Mouse (Mus musculus) yolk sac, embryonic 10.5 days (tissue): ENCODE data around the gene Zfp984.
"Not testable (repeated sequence)": the region's sequence is repeated elsewhere in the genome, so short reads cannot be mapped to it uniquely, and the experiment has no call there.

Experiments used
- DNase-seq: peaks from one replicate; pipeline ENCODE4 v3.0.0-alpha.2; 2017; ENCODE audit warnings: low spot score

The Zfp984 gene

GRCm38 (mm10) chr4:147809292-147809965, at the start of gene Zfp984:
Gene Zfp984 (minus strand): TSS chr4:147809788.
- peak; percentile 81 for DNase-seq

GRCm38 (mm10) chr4:147850776-147851175, 41.2 kb upstream of the Zfp984 start:
- DNase-seq = no peak

DNA sequence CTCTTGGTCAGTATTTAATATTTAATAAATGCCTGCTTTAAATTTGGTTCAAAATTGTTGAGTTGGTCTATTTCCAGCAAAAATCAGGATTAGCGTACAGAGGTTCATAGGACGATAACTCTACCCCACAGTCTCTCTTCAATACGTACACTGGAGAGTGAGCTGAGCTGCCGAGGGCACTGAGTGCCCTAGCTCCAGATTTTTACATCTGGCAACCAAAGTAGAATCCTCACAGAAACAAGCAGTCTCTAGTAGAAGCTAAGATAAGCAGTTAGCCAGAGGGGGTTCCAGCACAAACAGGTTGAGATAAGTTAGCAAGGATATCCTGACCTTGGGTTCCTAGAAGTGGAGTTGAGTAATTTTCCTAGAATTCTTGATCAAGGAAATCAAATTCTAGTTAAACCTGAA, 39.0 kb upstream of the Zfp984 start:
- DNase-seq = no peak

DNA sequence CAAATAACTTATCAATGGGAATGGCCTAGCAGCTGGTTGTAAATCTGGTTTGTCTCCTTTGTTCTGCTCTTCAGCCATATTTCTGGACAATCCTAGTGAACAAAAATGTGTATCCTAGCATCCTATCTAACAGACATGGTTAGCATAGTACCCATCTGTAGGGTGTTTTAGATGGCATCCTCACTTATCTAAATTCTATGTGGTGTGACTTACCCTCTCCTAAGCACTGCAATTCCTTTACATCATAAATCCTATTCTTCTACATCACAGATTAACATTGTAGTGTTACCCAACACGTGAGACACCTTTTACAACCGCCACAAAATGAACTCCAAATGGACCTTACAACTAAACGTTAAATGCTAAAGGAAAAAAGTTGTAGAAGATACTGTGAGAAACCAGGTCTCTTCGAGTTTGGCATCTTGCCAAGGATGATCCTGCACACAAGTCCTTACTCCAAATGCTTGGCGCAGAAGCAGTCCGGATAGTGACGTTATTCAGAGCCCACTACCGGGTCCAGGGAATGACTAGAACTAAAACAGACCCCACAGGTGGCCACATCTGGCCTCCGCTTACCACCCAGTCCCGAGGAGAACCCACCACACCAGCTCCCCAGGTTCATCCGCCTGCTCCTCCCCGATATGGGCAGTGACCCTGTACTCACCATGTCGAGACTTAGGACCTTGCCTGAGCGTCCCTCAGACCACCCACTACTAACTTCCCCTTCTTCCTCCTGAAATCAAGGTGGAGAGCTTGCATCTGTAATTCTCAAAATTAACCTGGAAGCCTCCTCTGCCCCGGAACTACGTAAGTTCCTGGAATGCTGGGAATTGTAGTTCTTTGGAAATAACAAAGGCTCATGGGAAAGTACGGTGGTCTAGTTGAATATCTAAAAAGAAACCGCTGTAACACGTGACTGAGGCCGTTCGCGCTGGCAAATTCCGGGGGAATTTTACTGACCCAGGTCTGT, 38.3 kb upstream of the Zfp984 start, which contains the start of gene Zfp933:
TSS of gene Zfp933 (minus strand) at position 753 of the 970 bp plus-strand sequence.
- DNase-seq = peak; percentile 77

- DNase-seq = no peak
These were observed 33.3 kb upstream of the Zfp984 start for GRCm38 (mm10) chr4:147842871-147843270.

- not testable (repeated sequence) for DNase-seq
These were observed 29.7 kb upstream of the Zfp984 start for GRCm38 (mm10) chr4:147839282-147839681.

GRCm38 (mm10) chr4:147824389-147824788, 14.8 kb upstream of the Zfp984 start:
- no peak for DNase-seq

GRCm38 (mm10) chr4:147821414-147821813, 11.8 kb upstream of the Zfp984 start:
- not testable (repeated sequence) for DNase-seq

DNA sequence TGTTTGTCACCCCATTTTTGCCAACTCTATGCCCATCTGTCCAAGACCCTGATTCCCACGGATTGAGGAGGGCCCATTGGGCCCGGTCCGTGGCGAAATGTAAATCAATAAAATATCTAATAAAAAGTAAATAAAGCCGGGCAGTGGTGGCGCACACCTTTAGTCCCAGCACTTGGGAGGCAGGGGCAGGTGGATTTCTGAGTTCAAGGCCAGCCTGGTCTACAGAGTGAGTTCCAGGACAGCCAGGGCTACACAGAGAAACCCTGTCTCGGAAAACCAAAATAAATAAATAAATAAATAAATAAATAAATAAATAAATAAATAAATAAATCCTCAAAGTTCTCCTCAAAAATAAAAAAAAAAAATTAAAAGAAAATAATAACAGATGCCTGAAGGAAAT, 10.1 kb upstream of the Zfp984 start:
- DNase-seq = not testable (repeated sequence)

DNA sequence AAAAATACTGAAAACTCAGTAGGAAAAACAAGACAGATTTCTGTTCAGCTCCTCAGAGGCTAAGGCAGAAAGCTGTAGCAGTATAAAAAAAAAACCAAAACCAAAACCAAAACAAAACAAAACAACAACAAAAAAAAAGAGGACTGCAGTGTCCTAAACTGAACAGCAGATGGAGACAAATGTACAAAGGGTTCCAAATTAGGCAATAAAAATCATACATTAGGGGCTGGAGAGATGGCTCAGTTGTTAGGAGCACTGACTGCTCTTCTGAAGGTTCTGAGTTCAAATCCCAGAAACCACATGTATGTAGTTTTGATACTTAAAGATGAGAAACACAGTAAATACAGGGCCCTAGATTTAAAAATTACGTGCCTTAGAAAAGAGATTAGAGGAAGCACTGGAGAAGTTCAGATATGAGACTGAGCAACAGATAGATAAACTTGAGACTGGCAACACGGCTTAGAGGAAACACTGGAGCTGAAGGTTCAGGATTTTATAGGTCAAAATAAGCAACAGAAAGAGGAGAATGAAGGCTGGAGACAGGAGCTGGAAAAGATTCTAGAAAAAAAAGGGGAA, 5.1 kb upstream of the Zfp984 start:
- DNase-seq = no peak

- no peak for DNase-seq
These were observed 3.7 kb upstream of the Zfp984 start for GRCm38 (mm10) chr4:147813249-147813765.

GRCm38 (mm10) chr4:147809966-147810304, 347 bp upstream of the Zfp984 start:
- DNase-seq = not testable (repeated sequence)

- not testable (repeated sequence) for DNase-seq
These were observed 1.1 kb downstream of the Zfp984 start for GRCm38 (mm10) chr4:147808483-147808882.

GRCm38 (mm10) chr4:147795308-147795707, 14.3 kb downstream of the Zfp984 start:
- not testable (repeated sequence) for DNase-seq

DNA sequence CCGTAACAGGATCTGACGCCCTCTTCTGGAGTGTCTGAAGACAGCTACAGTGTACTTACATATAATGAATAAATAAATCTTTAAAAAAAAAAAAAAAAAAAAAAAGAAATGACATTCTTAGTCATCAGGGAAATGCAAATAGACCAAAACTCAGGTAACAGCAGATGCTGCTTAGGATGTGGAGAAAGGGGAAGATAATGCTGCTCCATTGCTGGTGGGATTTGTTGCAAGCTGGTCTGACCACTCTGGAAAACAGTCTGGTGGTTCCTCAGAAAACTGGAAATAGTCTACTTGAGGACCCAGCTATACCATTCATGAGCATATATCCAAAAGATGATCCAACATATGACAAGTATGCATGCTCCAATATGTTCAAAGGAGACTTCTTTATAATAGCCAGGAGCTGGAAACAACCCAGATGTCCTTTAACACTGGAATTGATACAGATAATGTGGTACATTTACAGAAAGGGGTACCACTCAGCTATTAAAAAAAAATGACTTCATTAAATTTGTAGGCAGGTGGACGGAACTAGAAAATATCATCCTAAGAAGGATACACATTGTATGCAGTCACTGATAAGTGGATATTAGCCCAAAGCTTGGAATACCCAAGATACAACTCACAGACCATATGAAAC, 15.4 kb downstream of the Zfp984 start:
- DNase-seq = not testable (repeated sequence)

DNA sequence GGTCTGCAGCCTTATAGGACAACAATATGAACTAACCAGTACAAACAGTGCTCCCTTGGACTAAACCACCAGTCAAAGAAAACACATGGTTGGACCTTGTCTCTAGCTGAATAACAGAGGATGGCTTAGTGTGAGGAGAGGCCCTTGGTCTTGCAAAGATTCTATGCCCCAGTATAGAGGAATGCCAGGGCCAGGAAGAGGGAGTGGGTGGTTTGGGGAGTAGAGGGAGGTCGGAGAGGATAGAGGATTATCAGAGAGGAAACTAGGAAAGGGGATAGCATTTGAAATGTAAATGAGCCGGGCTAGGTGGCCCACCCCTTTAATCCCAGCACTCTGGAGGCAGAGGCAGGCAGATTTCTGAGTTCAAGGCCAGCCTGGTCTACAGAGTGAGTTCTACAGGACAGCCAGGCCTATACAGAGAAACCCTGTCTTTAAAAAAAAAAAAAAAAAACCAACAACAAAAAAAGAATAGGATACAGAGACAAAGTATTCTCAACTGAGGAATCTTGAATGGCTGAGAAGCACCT, 16.1 kb downstream of the Zfp984 start:
- DNase-seq = not testable (repeated sequence)

- DNase-seq = not testable (repeated sequence)
These were observed 17.9 kb downstream of the Zfp984 start for GRCm38 (mm10) chr4:147791729-147792128.

- not testable (repeated sequence) for DNase-seq
These were observed 63.3 kb downstream of the Zfp984 start for GRCm38 (mm10) chr4:147746255-147746654.

- DNase-seq = peak; percentile 59
These were observed 70.8 kb downstream of the Zfp984 start for GRCm38 (mm10) chr4:147738636-147739369.
